Mouse (Mus musculus) olfactory bulb, adult 2 months (tissue): ENCODE results near the gene Pcdh15.

Source experiments
- CTCF ChIP-seq: fragments of 200-500 bp; IDR thresholded peaks from 2 replicates; pipeline ENCODE4 v1.5.1; 2012; ENCODE audit warnings: low read depth, mild to moderate bottlenecking, low read length, moderate library complexity; ENCODE audit not compliant: insufficient read depth
- POLR2A ChIP-seq: fragments of 200-500 bp; IDR thresholded peaks from 2 replicates; pipeline ENCODE4 v1.6.1; 2012; ENCODE audit warnings: mild to moderate bottlenecking, low read depth, low read length, moderate library complexity; ENCODE audit not compliant: insufficient read depth

DNA sequence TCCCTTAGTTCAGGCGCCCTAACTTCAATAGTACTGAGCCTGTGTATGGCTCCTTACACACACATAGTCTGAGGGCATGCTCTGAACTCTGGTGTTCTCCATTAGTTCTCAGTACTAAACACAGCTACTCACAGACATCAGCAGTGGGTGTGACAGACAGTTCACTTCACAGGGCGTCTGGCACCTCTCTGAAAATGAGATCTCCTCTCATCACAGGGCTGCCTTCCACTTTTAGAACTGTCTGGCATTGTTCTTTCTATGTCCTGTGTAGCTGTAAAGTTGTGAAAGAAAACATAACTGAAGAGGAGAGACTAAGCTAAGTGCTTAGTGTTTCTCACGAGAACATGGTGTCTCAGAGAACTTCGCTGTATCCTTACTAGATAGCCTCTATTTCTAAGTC lies 816.0 kb downstream of the Pcdh15 start:
- TF ChIP-seq CTCF (no peak), POLR2A (no peak)
